ENCODE assay signal across 26 mouse cellular contexts in the genomic region with DNA sequence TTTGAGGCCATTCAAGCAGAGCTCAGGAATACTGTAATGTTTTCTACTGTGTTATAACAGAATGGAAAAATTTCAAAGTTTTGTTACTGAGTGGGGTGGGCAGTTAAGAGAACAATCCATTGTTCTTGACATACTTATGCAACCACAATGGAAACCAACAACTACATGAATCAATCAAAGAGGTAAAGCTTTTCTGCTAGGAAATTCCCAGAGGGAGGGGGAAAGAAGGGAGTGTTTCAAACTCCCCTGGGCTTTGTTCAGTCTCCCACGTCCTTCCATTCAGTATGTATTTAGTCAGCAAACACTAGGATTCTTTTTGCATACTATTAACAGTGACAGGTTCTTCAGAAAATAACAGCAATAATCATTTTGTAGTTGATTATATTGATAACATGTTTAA.
"Had no signal": no experiment of that assay in that cellular context is flagged by ENCODE, and none has a peak within 500 bp of the region (broad histone marks: within the 10 kb centered on the region; RNA-seq: fewer than 3 reads in every experiment).

No protein-coding gene starts in this region.

- DNase-seq: cerebellum, adult 9-10 months; cerebellum, adult 9-11 months; cerebellum, postnatal 10 days; cerebellum, postnatal 14 days; cerebellum, postnatal 25 days; cerebellum, postnatal 36 days; embryo, embryonic 11 days; forebrain, postnatal 0 days; gastrocnemius, postnatal 10 days; gastrocnemius, postnatal 14 days; gastrocnemius, postnatal 25 days; gastrocnemius, postnatal 36 days; heart, adult 11 months; heart, adult 2 months had no signal

- H3K4me2 ChIP-seq: embryonic facial prominence, embryonic 12.5 days; embryonic facial prominence, embryonic 13.5 days; embryonic facial prominence, embryonic 15.5 days; forebrain, embryonic 12.5 days; forebrain, embryonic 13.5 days; forebrain, embryonic 15.5 days had no signal

- H3K9ac ChIP-seq: embryonic facial prominence, embryonic 12.5 days; embryonic facial prominence, embryonic 13.5 days; embryonic facial prominence, embryonic 15.5 days; forebrain, embryonic 12.5 days; forebrain, embryonic 13.5 days; forebrain, embryonic 15.5 days; forebrain, postnatal 0 days had no signal

- H3K4me3 ChIP-seq: embryonic facial prominence, embryonic 10.5 days; embryonic facial prominence, embryonic 12.5 days; embryonic facial prominence, embryonic 13.5 days; embryonic facial prominence, embryonic 15.5 days; erythroblast, embryonic 14.5 days; forebrain, embryonic 10.5 days; forebrain, embryonic 12.5 days; forebrain, embryonic 13.5 days; forebrain, embryonic 15.5 days; heart, adult 2 months; heart, embryonic 10.5 days had no signal

- H3K27ac ChIP-seq: embryonic facial prominence, embryonic 10.5 days; embryonic facial prominence, embryonic 12.5 days; embryonic facial prominence, embryonic 13.5 days; embryonic facial prominence, embryonic 15.5 days; forebrain, embryonic 10.5 days; forebrain, embryonic 12.5 days; forebrain, embryonic 13.5 days; forebrain, embryonic 15.5 days; heart, adult 2 months; heart, embryonic 10.5 days had no signal

- H3K4me1 ChIP-seq: embryonic facial prominence, embryonic 10.5 days; embryonic facial prominence, embryonic 12.5 days; embryonic facial prominence, embryonic 13.5 days; embryonic facial prominence, embryonic 15.5 days; forebrain, embryonic 10.5 days; forebrain, embryonic 12.5 days; forebrain, embryonic 13.5 days; forebrain, embryonic 15.5 days had no signal

- ATAC-seq: forebrain, embryonic 13.5 days; forebrain, embryonic 14.5 days; forebrain, embryonic 15.5 days; forebrain, embryonic 16.5 days; forebrain, postnatal 0 days had no signal

- H3K36me3 ChIP-seq: embryonic facial prominence, embryonic 10.5 days; embryonic facial prominence, embryonic 12.5 days; embryonic facial prominence, embryonic 13.5 days; embryonic facial prominence, embryonic 15.5 days; forebrain, embryonic 10.5 days; forebrain, embryonic 12.5 days; forebrain, embryonic 15.5 days; heart, embryonic 10.5 days had no signal

- H3K9me3 ChIP-seq: embryonic facial prominence, embryonic 10.5 days; embryonic facial prominence, embryonic 12.5 days; embryonic facial prominence, embryonic 13.5 days; embryonic facial prominence, embryonic 15.5 days; forebrain, embryonic 10.5 days; forebrain, embryonic 12.5 days; forebrain, embryonic 13.5 days; forebrain, embryonic 15.5 days; heart, embryonic 10.5 days had no signal

- H3K27me3 ChIP-seq: embryonic facial prominence, embryonic 12.5 days; embryonic facial prominence, embryonic 13.5 days; embryonic facial prominence, embryonic 15.5 days; forebrain, embryonic 12.5 days; forebrain, embryonic 13.5 days; forebrain, embryonic 15.5 days had no signal
